Mouse (Mus musculus) layer of hippocampus, adult 8-10 months (tissue): ENCODE data around the gene Crabp1. TPM values are rescaled to one million over a fixed set of nuclear protein-coding genes. Genes with fewer than 3 reads are reported as not detected.
A peak's percentile ranks its signal among the peaks of the same experiment; 100 is the strongest.

Experiments
- DNase-seq, 2 experiments: peaks; one replicate each; pipeline ENCODE4 v3.0.0; 2022; ENCODE audit warnings: low spot score in 2 of 2
- total RNA-seq, 4 experiments: library from RNA; stranded (reverse); gene quantifications; 2 replicates each; pipeline ENCODE4 v1.2.4; 2022

Gene Crabp1
- total RNA-seq, 4 experiments from 2014 or later, result 1.0 to 1.3 TPM; not detected in 2

GRCm38 (mm10) chr9:54770140-54770780, 5.7 kb downstream of the Crabp1 start:
- DNase-seq, result no peak

- peak in 1 of 2 experiments; percentile 3 for DNase-seq
These were observed 12.0 kb downstream of the Crabp1 start for GRCm38 (mm10) chr9:54776451-54776982.

GRCm38 (mm10) chr9:54779280-54779679, 14.7 kb downstream of the Crabp1 start:
- no peak for DNase-seq

GRCm38 (mm10) chr9:54782504-54782903, 18.0 kb downstream of the Crabp1 start:
- no peak for DNase-seq

GRCm38 (mm10) chr9:54784003-54784402, 19.5 kb downstream of the Crabp1 start:
- no peak for DNase-seq

GRCm38 (mm10) chr9:54785215-54785614, 20.7 kb downstream of the Crabp1 start:
- no peak for DNase-seq

- DNase-seq, result no peak
These were observed 21.5 kb downstream of the Crabp1 start for GRCm38 (mm10) chr9:54786083-54786482.

- DNase-seq, result no peak
These were observed 23.2 kb downstream of the Crabp1 start for GRCm38 (mm10) chr9:54787760-54788159.

- no peak for DNase-seq
These were observed 25.7 kb downstream of the Crabp1 start for GRCm38 (mm10) chr9:54790271-54790670.

- no peak for DNase-seq
These were observed 37.0 kb downstream of the Crabp1 start for GRCm38 (mm10) chr9:54801460-54801961.

GRCm38 (mm10) chr9:54802749-54803679, 38.5 kb downstream of the Crabp1 start:
- DNase-seq, result no peak

- no peak for DNase-seq
These were observed 39.8 kb downstream of the Crabp1 start for GRCm38 (mm10) chr9:54804351-54804750.

GRCm38 (mm10) chr9:54807761-54808160, 43.2 kb downstream of the Crabp1 start:
- no peak for DNase-seq

- no peak for DNase-seq
These were observed 45.4 kb downstream of the Crabp1 start for GRCm38 (mm10) chr9:54809953-54810352.

- DNase-seq, result no peak
These were observed 52.1 kb downstream of the Crabp1 start for GRCm38 (mm10) chr9:54816508-54817201.

GRCm38 (mm10) chr9:54821442-54822100, 57.0 kb downstream of the Crabp1 start:
- DNase-seq, result peak in 1 of 2 experiments; percentile 26

Other genes starting within 250 kb of the Crabp1 start
- gene Sh2d7, start 225.8 kb upstream of the Crabp1 start, total RNA-seq, result not detected
- 10 to 100 TPM; 22.5 to 25.8 (median 24.4) TPM for gene Cib2, start 204.5 kb upstream of the Crabp1 start, total RNA-seq
- 100 to 1,000 TPM; 161 to 184 (median 169) TPM for gene Idh3a, start 178.4 kb upstream of the Crabp1 start, total RNA-seq
- 100 to 1,000 TPM; 101 to 114 (median 106) TPM for gene Acsbg1, start 102.9 kb upstream of the Crabp1 start, total RNA-seq
- gene Dnaja4, start 65.9 kb upstream of the Crabp1 start, total RNA-seq, result 10 to 100 TPM; 39.8 to 61.1 (median 47.2) TPM
- gene Wdr61, start 30.2 kb upstream of the Crabp1 start, total RNA-seq, result 10 to 100 TPM; 56.4 to 59.6 (median 58.4) TPM
- 10 to 100 TPM; 45.5 to 53.2 (median 51.0) TPM for gene Ireb2, start 99.0 kb downstream of the Crabp1 start, total RNA-seq
- 1 to 10 TPM; 2.6 to 4.1 (median 3.2) TPM for gene Hykk, start 152.5 kb downstream of the Crabp1 start, total RNA-seq
- 100 to 1,000 TPM; 114 to 128 (median 122) TPM for gene Psma4, start 186.0 kb downstream of the Crabp1 start, total RNA-seq
- under 1 TPM in 1 of 4 experiments, not detected in 3; 0.52 TPM for gene AY074887, start 186.2 kb downstream of the Crabp1 start, total RNA-seq
- 1 to 10 TPM; 6.6 to 9.0 (median 7.2) TPM for gene Chrna5, start 216.1 kb downstream of the Crabp1 start, total RNA-seq